Mouse (Mus musculus) sigmoid colon, adult 10 weeks (tissue): ENCODE data around the gene Pus7. TPM values are rescaled to one million over a fixed set of nuclear protein-coding genes. Genes with fewer than 3 reads are reported as not detected.

Source experiments
- polyA plus RNA-seq: library from polyadenylated mRNA; stranded (reverse); fragments of 350-450 nt; fragmentation: Illumina TruSeq; extraction: RNeasy Lipid Tissue Mini Kit (QIAGEN cat#74804); gene quantifications from one replicate; pipeline ENCODE4 v1.2.3, GENCODE M21; 2014; ENCODE audit warnings: low read depth, low replicate concordance

The Pus7 gene
- polyA plus RNA-seq: 23.6 TPM

GRCm38 (mm10) chr5:23782931-23783877, at the start of gene Pus7:
Pus7 (minus strand) TSS chr5:23783711.

GRCm38 (mm10) chr5:23787536-23788389, 4.3 kb upstream of the Pus7 start, which contains the start of gene Rint1:
Rint1 (plus strand) TSS chr5:23787711.

Other genes with a start within 250 kb of the Pus7 start
- gene Srpk2, start 99.1 kb downstream of the Pus7 start, polyA plus RNA-seq: 33.5 TPM
- 22.3 TPM for gene Rint1, start 4.0 kb upstream of the Pus7 start, polyA plus RNA-seq
- 51.1 TPM for gene Tomm7, start 60.5 kb upstream of the Pus7 start, polyA plus RNA-seq
- gene Fam126a, start 247.0 kb upstream of the Pus7 start, polyA plus RNA-seq: 28.3 TPM